Mouse (Mus musculus): Measurements from ENCODE around the gene Polrmt.

DNA sequence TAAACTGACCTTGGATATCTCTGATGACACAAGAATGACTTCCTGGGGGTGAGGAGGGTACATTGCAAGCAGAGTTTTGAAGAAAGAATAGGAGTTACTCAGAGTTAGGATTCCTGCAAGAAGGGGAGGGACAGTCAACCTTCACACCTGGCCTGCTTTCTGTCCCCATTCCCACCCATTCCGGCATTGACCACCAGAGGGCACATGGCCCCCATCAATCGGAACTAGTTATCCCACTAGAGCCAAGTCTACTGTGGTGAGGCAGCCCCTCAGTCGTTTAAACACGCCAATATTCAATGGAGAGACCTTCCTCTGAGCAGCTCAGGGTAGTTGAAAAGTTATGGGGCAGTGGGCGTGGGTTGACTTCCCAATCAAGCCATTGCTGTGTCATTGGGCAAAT is 22.0 kb upstream of the Polrmt start:
- TF ChIP-seq CTCF (conservative IDR thresholded peaks at IDR 0.05; ENCODE audit: insufficient read depth, insufficient read length, low read depth, low read length): peak; percentile 94
- TF ChIP-seq POLR2A (IDR thresholded peaks at IDR 0.05; ENCODE audit: low read depth, low read length): no peak

Measured in kidney, adult 2 months (tissue).